Mouse (Mus musculus): Measurements from ENCODE around the gene Hist1h1d. TPM values are rescaled to one million over a fixed set of nuclear protein-coding genes. Genes with fewer than 3 reads are reported as not detected.
"Not testable (repeated sequence)": the region's sequence is repeated elsewhere in the genome, so short reads cannot be mapped to it uniquely, and the experiment has no call there.

The Hist1h1d gene
- polyA plus RNA-seq, 1 experiment from 2014 or later, result 0.26 TPM

- H3K9me3 ChIP-seq (replicated peaks); H3K27me3 ChIP-seq (replicated peaks); ATAC-seq (ENCODE audit: insufficient number of reproducible peaks, low FRiP score); H3K36me3 ChIP-seq: not testable (repeated sequence)
- under 1% methylated on average over 19 of the region's 40 CpGs for WGBS
- Histone ChIP-seq H3K4me1 (replicated peaks) (peaks cover 17% of the 10 kb centered on the region), H3K9ac (peak overlapping the region; percentile 89), H3K4me3 (peak overlapping the region; percentile 57), H3K4me2 (peak overlapping the region; percentile 85), H3K27ac (ENCODE audit: poor library complexity, severe bottlenecking) (peak overlapping the region; percentile 82)
These were observed 22.8 kb downstream of the Hist1h1d start for GRCm38 (mm10) chr13:23575864-23576313.

- H3K9ac ChIP-seq, result peak overlapping the region; percentile 89
- no peak for ATAC-seq (ENCODE audit: insufficient number of reproducible peaks, low FRiP score)
- peak overlapping the region; percentile 82 for H3K27ac ChIP-seq (ENCODE audit: poor library complexity, severe bottlenecking)
- no peaks in the 10 kb centered on the region for H3K27me3 ChIP-seq (replicated peaks)
- peak overlapping the region; percentile 85 for H3K4me2 ChIP-seq
- H3K4me1 ChIP-seq (replicated peaks), result peaks cover 17% of the 10 kb centered on the region
- peak overlapping the region; percentile 57 for H3K4me3 ChIP-seq
- H3K9me3 ChIP-seq (replicated peaks), result no peaks in the 10 kb centered on the region
- H3K36me3 ChIP-seq, result no peaks in the 10 kb centered on the region
- 15% methylated on average over 7 of the region's 7 CpGs for WGBS
These were observed 23.4 kb downstream of the Hist1h1d start for GRCm38 (mm10) chr13:23576351-23576881.

GRCm38 (mm10) chr13:23576906-23577639, 24.0 kb downstream of the Hist1h1d start:
- Histone ChIP-seq H3K4me3 (peak overlapping the region; percentile 57), H3K4me2 (peak overlapping the region; percentile 85), H3K27me3 (replicated peaks) (no peaks in the 10 kb centered on the region), H3K9ac (peak overlapping the region; percentile 89), H3K27ac (ENCODE audit: poor library complexity, severe bottlenecking) (peak overlapping the region; percentile 82), H3K9me3 (replicated peaks) (no peaks in the 10 kb centered on the region), H3K36me3 (no peaks in the 10 kb centered on the region), H3K4me1 (replicated peaks) (peaks cover 20% of the 10 kb centered on the region)
- 58% methylated on average over 6 of the region's 6 CpGs for WGBS
- ATAC-seq (ENCODE audit: insufficient number of reproducible peaks, low FRiP score), result no peak

GRCm38 (mm10) chr13:23577835-23578234, 24.8 kb downstream of the Hist1h1d start:
- no peak for ATAC-seq (ENCODE audit: insufficient number of reproducible peaks, low FRiP score)
- 87% methylated on average over 1 of the region's 1 CpGs for WGBS
- Histone ChIP-seq H3K9me3 (replicated peaks) (no peaks in the 10 kb centered on the region), H3K27me3 (replicated peaks) (no peaks in the 10 kb centered on the region), H3K27ac (ENCODE audit: poor library complexity, severe bottlenecking) (no peak overlapping the region), H3K9ac (no peak overlapping the region), H3K36me3 (no peaks in the 10 kb centered on the region), H3K4me3 (no peak overlapping the region), H3K4me1 (replicated peaks) (peaks cover 24% of the 10 kb centered on the region), H3K4me2 (no peak overlapping the region)

- Histone ChIP-seq H3K36me3 (no peaks in the 10 kb centered on the region), H3K27me3 (replicated peaks) (no peaks in the 10 kb centered on the region), H3K9ac (peak within 1 kb of the TSS; percentile 69), H3K9me3 (replicated peaks) (no peaks in the 10 kb centered on the region), H3K4me1 (replicated peaks) (peaks cover 24% of the 10 kb centered on the region), H3K4me3 (peak within 1 kb of the TSS; percentile 45), H3K4me2 (peak within 1 kb of the TSS; percentile 71), H3K27ac (ENCODE audit: poor library complexity, severe bottlenecking) (peak within 1 kb of the TSS; percentile 65)
- ATAC-seq (ENCODE audit: insufficient number of reproducible peaks, low FRiP score), result peak; percentile 88
- WGBS, result under 1% methylated on average over 43 of the region's 43 CpGs
These were observed 28.6 kb downstream of the Hist1h1d start, which contains the start of gene Hist1h4d for GRCm38 (mm10) chr13:23581408-23582218. Hist1h4d (plus strand) TSS chr13:23581598.

- Histone ChIP-seq H3K27me3 (replicated peaks) (no peaks in the 10 kb centered on the region), H3K4me3 (peak overlapping the region; percentile 45), H3K9ac (peak overlapping the region; percentile 69), H3K27ac (ENCODE audit: poor library complexity, severe bottlenecking) (peak overlapping the region; percentile 65), H3K4me1 (replicated peaks) (peaks cover 19% of the 10 kb centered on the region), H3K36me3 (no peaks in the 10 kb centered on the region), H3K4me2 (peak overlapping the region; percentile 71), H3K9me3 (replicated peaks) (no peaks in the 10 kb centered on the region)
- no peak for ATAC-seq (ENCODE audit: insufficient number of reproducible peaks, low FRiP score)
- WGBS, result 12% methylated on average over 6 of the region's 6 CpGs
These were observed 29.4 kb downstream of the Hist1h1d start for GRCm38 (mm10) chr13:23582219-23583056.

GRCm38 (mm10) chr13:23583387-23584068, 30.5 kb downstream of the Hist1h1d start:
- no peaks in the 10 kb centered on the region for H3K27me3 ChIP-seq (replicated peaks)
- peak overlapping the region; percentile 65 for H3K27ac ChIP-seq (ENCODE audit: poor library complexity, severe bottlenecking)
- H3K4me3 ChIP-seq, result 0 out of 2 replicates have a peak overlapping the region, but pooled peaks have one; percentile 9
- no peaks in the 10 kb centered on the region for H3K9me3 ChIP-seq (replicated peaks)
- no peak for ATAC-seq (ENCODE audit: insufficient number of reproducible peaks, low FRiP score)
- no peak overlapping the region for H3K4me2 ChIP-seq
- H3K4me1 ChIP-seq (replicated peaks), result peaks cover 19% of the 10 kb centered on the region
- 0 out of 2 replicates have a peak overlapping the region, but pooled peaks have one; percentile 12 for H3K9ac ChIP-seq
- no peaks in the 10 kb centered on the region for H3K36me3 ChIP-seq

- peaks cover 19% of the 10 kb centered on the region for H3K4me1 ChIP-seq (replicated peaks)
- no peaks in the 10 kb centered on the region for H3K27me3 ChIP-seq (replicated peaks)
- H3K9ac ChIP-seq, result peak overlapping the region; percentile 61
- no peaks in the 10 kb centered on the region for H3K36me3 ChIP-seq
- peak overlapping the region; percentile 62 for H3K4me2 ChIP-seq
- H3K9me3 ChIP-seq (replicated peaks), result no peaks in the 10 kb centered on the region
- ATAC-seq (ENCODE audit: insufficient number of reproducible peaks, low FRiP score), result no peak
- H3K27ac ChIP-seq (ENCODE audit: poor library complexity, severe bottlenecking), result peak overlapping the region; percentile 97
- peak overlapping the region; percentile 17; the same call in 1 of the 2 replicates for H3K4me3 ChIP-seq
These were observed 31.3 kb downstream of the Hist1h1d start for GRCm38 (mm10) chr13:23584331-23584730.

GRCm38 (mm10) chr13:23585029-23585441, 32.0 kb downstream of the Hist1h1d start:
- Histone ChIP-seq H3K36me3 (no peaks in the 10 kb centered on the region), H3K4me1 (replicated peaks) (peaks cover 19% of the 10 kb centered on the region), H3K9me3 (replicated peaks) (no peaks in the 10 kb centered on the region), H3K9ac (peak overlapping the region; percentile 88), H3K27me3 (replicated peaks) (no peaks in the 10 kb centered on the region), H3K27ac (ENCODE audit: poor library complexity, severe bottlenecking) (peak overlapping the region; percentile 97), H3K4me3 (peak overlapping the region; percentile 55), H3K4me2 (peak overlapping the region; percentile 90)
- ATAC-seq (ENCODE audit: insufficient number of reproducible peaks, low FRiP score), result no peak
- WGBS, result under 1% methylated on average over 21 of the region's 21 CpGs
